Mouse (Mus musculus): ENCODE measurements around the gene Thoc2. TPM values are rescaled to one million over a fixed set of nuclear protein-coding genes. Genes with fewer than 3 reads are reported as not detected.
A peak's percentile ranks its signal among the peaks of the same experiment; 100 is the strongest.
"Not testable (repeated sequence)": the region's sequence is repeated elsewhere in the genome, so short reads cannot be mapped to it uniquely, and the experiment has no call there.

Gene Thoc2
- polyA plus RNA-seq (2017; shearing (Covaris generic)): 100 to 1,000 TPM; 139 to 174 TPM

- no peak for ATAC-seq
These were observed at the start of gene Thoc2 for GRCm38 (mm10) chrX:41920574-41920973. TSS of gene Thoc2 (minus strand) at chrX:41920674.

GRCm38 (mm10) chrX:41970096-41970495 lies 49.6 kb upstream of the Thoc2 start:
- no peak for ATAC-seq

- no peak for ATAC-seq
These were observed 48.9 kb upstream of the Thoc2 start for GRCm38 (mm10) chrX:41969341-41969740.

- no peak for ATAC-seq
These were observed 36.7 kb upstream of the Thoc2 start for GRCm38 (mm10) chrX:41957161-41957560.

- no peak for ATAC-seq
These were observed 21.4 kb upstream of the Thoc2 start for GRCm38 (mm10) chrX:41941840-41942239.

- ATAC-seq: not testable (repeated sequence)
These were observed 11.3 kb upstream of the Thoc2 start for GRCm38 (mm10) chrX:41931821-41932220.

GRCm38 (mm10) chrX:41924708-41925107 lies 4.2 kb upstream of the Thoc2 start:
- no peak for ATAC-seq

GRCm38 (mm10) chrX:41912061-41912401 lies 8.4 kb downstream of the Thoc2 start:
- ATAC-seq: no peak

GRCm38 (mm10) chrX:41911390-41912060 lies 8.9 kb downstream of the Thoc2 start:
- peak; percentile 94 for ATAC-seq

- ATAC-seq: no peak
These were observed 9.5 kb downstream of the Thoc2 start for GRCm38 (mm10) chrX:41910981-41911380.

- no peak for ATAC-seq
These were observed 10.0 kb downstream of the Thoc2 start for GRCm38 (mm10) chrX:41910471-41910870.

- no peak for ATAC-seq
These were observed 35.5 kb downstream of the Thoc2 start for GRCm38 (mm10) chrX:41884759-41885505.

- ATAC-seq: no peak
These were observed 43.9 kb downstream of the Thoc2 start for GRCm38 (mm10) chrX:41876581-41876980.

- ATAC-seq: no peak
These were observed 82.7 kb downstream of the Thoc2 start for GRCm38 (mm10) chrX:41837823-41838222.

GRCm38 (mm10) chrX:41805592-41805991 lies 114.9 kb downstream of the Thoc2 start:
- no peak for ATAC-seq

- no peak for ATAC-seq
These were observed 127.2 kb downstream of the Thoc2 start for GRCm38 (mm10) chrX:41793303-41793702.

Other genes starting within 250 kb of the Thoc2 start
- 10 to 100 TPM; 20.1 to 21.4 TPM for gene Xiap, start 139.0 kb upstream of the Thoc2 start, polyA plus RNA-seq (2017; shearing (Covaris generic))
- gene Stag2, start 228.6 kb upstream of the Thoc2 start, polyA plus RNA-seq (2017; shearing (Covaris generic)): 10 to 100 TPM; 89.1 to 96.9 TPM

All from activated CD4-positive, CD25-positive, alpha-beta regulatory T cell, adult 4 months (primary cell).